Mouse (Mus musculus): ENCODE measurements at regions not wholly inside any gene's neighbourhood (a gene's known extent, or its start where the extent isn't known, plus 50 kb on each side); places are given as distances from the start of the nearest gene placed in this dataset.

GRCm38 (mm10) chr10:29708653-29709052, 173.0 kb upstream of the Rspo3 start:
- Histone ChIP-seq H3K4me3 (ENCODE audit: insufficient read depth in 1 of 2, low read depth in 2 of 2, low read length in 2 of 2) (no peak overlapping the region), H3K27ac (no peak overlapping the region), H3K36me3 (replicated peaks; ENCODE audit: control insufficient read depth, insufficient read depth, low read depth) (no peaks in the 10 kb centered on the region), H3K9me3 (ENCODE audit: control insufficient read depth, low read length) (no peaks in the 10 kb centered on the region), H3K9ac (replicated peaks) (no peak overlapping the region), H3K4me2 (ENCODE audit: low read depth) (no peak overlapping the region), H3K27me3 (ENCODE audit: control insufficient read depth, insufficient read depth, low read length) (no peaks in the 10 kb centered on the region), H3K4me1 (replicated peaks; ENCODE audit: control insufficient read depth in 2 of 2, insufficient read depth in 2 of 2, low read length in 1 of 2) (no peaks in the 10 kb centered on the region)
- TF ChIP-seq EP300 (IDR thresholded peaks at IDR 0.05; ENCODE audit: low read depth) (no peak), CTCF (IDR thresholded peaks at IDR 0.05; ENCODE audit: low read depth) (no peak)
- ATAC-seq (ENCODE audit: insufficient read depth) (no peak), DNase-seq (ENCODE audit: low read depth in 3 of 3, low spot score in 3 of 3) (no peak)
- 34% methylated on average over 2 of the region's 2 CpGs for WGBS (ENCODE audit: insufficient replicate concordance)

GRCm38 (mm10) chr10:29693009-29693935, 157.6 kb upstream of the Rspo3 start:
- TF ChIP-seq CTCF (IDR thresholded peaks at IDR 0.05; ENCODE audit: low read depth) (no peak), EP300 (IDR thresholded peaks at IDR 0.05; ENCODE audit: low read depth) (peak; percentile 75)
- Histone ChIP-seq H3K9ac (replicated peaks) (peak overlapping the region; percentile 37; the same call in 1 of the 2 replicates), H3K4me3 (ENCODE audit: insufficient read depth in 1 of 2, low read depth in 2 of 2, low read length in 2 of 2) (peak overlapping the region in 1 of 2 experiments; percentile 12; a peak in 1 of 4 replicates), H3K9me3 (ENCODE audit: control insufficient read depth, low read length) (no peaks in the 10 kb centered on the region), H3K27me3 (ENCODE audit: control insufficient read depth, insufficient read depth, low read length) (no peaks in the 10 kb centered on the region), H3K27ac (peak overlapping the region; percentile 67), H3K36me3 (replicated peaks; ENCODE audit: control insufficient read depth, insufficient read depth, low read depth) (no peaks in the 10 kb centered on the region), H3K4me1 (replicated peaks; ENCODE audit: control insufficient read depth in 2 of 2, insufficient read depth in 2 of 2, low read length in 1 of 2) (peaks cover 2 to 14% of the 10 kb centered on the region in 2 experiments; a peak in 3 of 4 replicates), H3K4me2 (ENCODE audit: low read depth) (peak overlapping the region; percentile 49)
- WGBS (ENCODE audit: insufficient replicate concordance): 18% methylated on average over 15 of the region's 15 CpGs
- DNase-seq (ENCODE audit: low read depth in 3 of 3, low spot score in 3 of 3) (peak; percentile 48 to 63 (median 53)), ATAC-seq (ENCODE audit: insufficient read depth) (peak; percentile 91)

GRCm38 (mm10) chr10:29689529-29689928, 153.9 kb upstream of the Rspo3 start:
- TF ChIP-seq CTCF (IDR thresholded peaks at IDR 0.05; ENCODE audit: low read depth) (no peak), EP300 (IDR thresholded peaks at IDR 0.05; ENCODE audit: low read depth) (no peak)
- H3K9ac ChIP-seq (replicated peaks): no peak overlapping the region
- no peak overlapping the region for H3K4me2 ChIP-seq (ENCODE audit: low read depth)
- no peak overlapping the region for H3K4me3 ChIP-seq (ENCODE audit: insufficient read depth in 1 of 2, low read depth in 2 of 2, low read length in 2 of 2)
- H3K36me3 ChIP-seq (replicated peaks; ENCODE audit: control insufficient read depth, insufficient read depth, low read depth): no peaks in the 10 kb centered on the region
- DNase-seq (ENCODE audit: low read depth in 3 of 3, low spot score in 3 of 3) (no peak), ATAC-seq (ENCODE audit: insufficient read depth) (no peak)
- peaks cover 2 to 14% of the 10 kb centered on the region in 2 experiments; a peak in 3 of 4 replicates for H3K4me1 ChIP-seq (replicated peaks; ENCODE audit: control insufficient read depth in 2 of 2, insufficient read depth in 2 of 2, low read length in 1 of 2)
- WGBS (ENCODE audit: insufficient replicate concordance): 61% methylated on average over 3 of the region's 3 CpGs
- no peak overlapping the region for H3K27ac ChIP-seq
- no peaks in the 10 kb centered on the region for H3K9me3 ChIP-seq (ENCODE audit: control insufficient read depth, low read length)
- H3K27me3 ChIP-seq (ENCODE audit: control insufficient read depth, insufficient read depth, low read length): no peaks in the 10 kb centered on the region

GRCm38 (mm10) chr10:29686982-29687381, 151.3 kb upstream of the Rspo3 start:
- Histone ChIP-seq H3K4me3 (ENCODE audit: insufficient read depth in 1 of 2, low read depth in 2 of 2, low read length in 2 of 2) (no peak overlapping the region), H3K36me3 (replicated peaks; ENCODE audit: control insufficient read depth, insufficient read depth, low read depth) (no peaks in the 10 kb centered on the region), H3K9ac (replicated peaks) (no peak overlapping the region), H3K27ac (no peak overlapping the region), H3K4me1 (replicated peaks; ENCODE audit: control insufficient read depth in 2 of 2, insufficient read depth in 2 of 2, low read length in 1 of 2) (no peaks in the 10 kb centered on the region), H3K4me2 (ENCODE audit: low read depth) (no peak overlapping the region), H3K27me3 (ENCODE audit: control insufficient read depth, insufficient read depth, low read length) (no peaks in the 10 kb centered on the region), H3K9me3 (ENCODE audit: control insufficient read depth, low read length) (no peaks in the 10 kb centered on the region)
- no peak for TF ChIP-seq CTCF (IDR thresholded peaks at IDR 0.05; ENCODE audit: low read depth)
- TF ChIP-seq EP300 (IDR thresholded peaks at IDR 0.05; ENCODE audit: low read depth): no peak
- WGBS (ENCODE audit: insufficient replicate concordance): 62% methylated on average over 5 of the region's 5 CpGs
- no peak for ATAC-seq (ENCODE audit: insufficient read depth)
- DNase-seq (ENCODE audit: low read depth in 3 of 3, low spot score in 3 of 3): no peak

GRCm38 (mm10) chr10:29674377-29674776, 138.7 kb upstream of the Rspo3 start:
- DNase-seq (ENCODE audit: low read depth in 3 of 3, low spot score in 3 of 3): no peak
- Histone ChIP-seq H3K9me3 (ENCODE audit: control insufficient read depth, low read length) (no peaks in the 10 kb centered on the region), H3K9ac (replicated peaks) (no peak overlapping the region), H3K4me2 (ENCODE audit: low read depth) (no peak overlapping the region), H3K27ac (no peak overlapping the region), H3K36me3 (replicated peaks; ENCODE audit: control insufficient read depth, insufficient read depth, low read depth) (no peaks in the 10 kb centered on the region), H3K4me3 (ENCODE audit: insufficient read depth in 1 of 2, low read depth in 2 of 2, low read length in 2 of 2) (no peak overlapping the region), H3K4me1 (replicated peaks; ENCODE audit: control insufficient read depth in 2 of 2, insufficient read depth in 2 of 2, low read length in 1 of 2) (no peaks in the 10 kb centered on the region), H3K27me3 (ENCODE audit: control insufficient read depth, insufficient read depth, low read length) (no peaks in the 10 kb centered on the region)
- 44% methylated on average over 3 of the region's 3 CpGs for WGBS (ENCODE audit: insufficient replicate concordance)
- ATAC-seq (ENCODE audit: insufficient read depth): no peak
- TF ChIP-seq EP300 (IDR thresholded peaks at IDR 0.05; ENCODE audit: low read depth) (no peak), CTCF (IDR thresholded peaks at IDR 0.05; ENCODE audit: low read depth) (no peak)
